Mouse (Mus musculus): ENCODE results near the gene Dscaml1. TPM values are rescaled to one million over a fixed set of nuclear protein-coding genes. Genes with fewer than 3 reads are reported as not detected.

Gene Dscaml1
- polyA plus RNA-seq, 1 experiment from 2014 or later: 0.86 TPM

DNA sequence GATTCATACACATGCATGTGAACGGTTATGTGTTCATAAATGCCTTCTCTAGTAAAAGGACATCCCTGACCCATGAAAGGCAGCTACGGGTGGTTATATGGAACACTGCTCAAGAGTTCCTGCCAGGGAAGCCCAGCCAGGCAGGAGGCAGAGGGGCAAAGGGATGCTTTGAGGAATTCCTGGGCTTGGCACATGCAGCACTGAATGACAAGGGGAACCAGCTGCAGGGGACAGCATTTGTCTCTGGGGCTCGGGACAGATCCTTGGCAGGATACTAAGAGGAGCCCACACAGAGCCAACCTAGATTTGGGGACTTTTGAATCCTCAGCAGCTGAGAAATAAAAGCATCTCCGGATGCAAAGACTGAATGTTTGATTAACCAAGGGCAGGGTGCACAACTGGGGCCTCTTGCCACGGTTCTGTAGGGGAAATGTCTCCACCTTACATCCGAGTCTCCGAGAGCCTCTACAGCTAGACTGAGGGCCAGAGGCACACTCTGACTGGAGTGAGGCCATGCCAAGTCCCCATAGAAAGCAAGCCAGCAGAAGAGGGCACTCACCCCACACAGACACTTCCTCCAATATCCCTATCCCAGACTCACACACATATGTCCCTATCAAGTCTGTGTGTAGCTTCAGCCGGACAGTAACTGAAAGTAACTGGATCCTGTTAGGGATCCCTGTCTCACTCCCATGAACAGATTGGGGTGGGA lies 251.7 kb downstream of the Dscaml1 start:
- Histone ChIP-seq H3K36me3 (ENCODE audit: control insufficient read depth, insufficient read depth, low read length) (no peaks in the 10 kb centered on the region), H3K27ac (replicated peaks; ENCODE audit: low read depth, low read length) (peak overlapping the region; percentile 85), H3K9me3 (ENCODE audit: control insufficient read depth, low read length) (no peaks in the 10 kb centered on the region), H3K27me3 (replicated peaks; ENCODE audit: control insufficient read depth, insufficient read depth, low read length) (no peaks in the 10 kb centered on the region), H3K4me1 (ENCODE audit: control insufficient read depth, insufficient read depth, low read length) (peaks cover 33% of the 10 kb centered on the region), H3K4me2 (ENCODE audit: low read depth, low read length) (peak overlapping the region; percentile 41; the same call in 1 of the 2 replicates), H3K4me3 (ENCODE audit: low read depth, low read length) (no peak overlapping the region), H3K9ac (ENCODE audit: low read depth, low read length) (no peak overlapping the region)
- WGBS: 53% methylated on average over 8 of the region's 8 CpGs
- ATAC-seq (ENCODE audit: low read depth): peak; percentile 9; the same call in 1 of the 2 replicates
- peak; percentile 57 for DNase-seq (ENCODE audit: low spot score)

DNA sequence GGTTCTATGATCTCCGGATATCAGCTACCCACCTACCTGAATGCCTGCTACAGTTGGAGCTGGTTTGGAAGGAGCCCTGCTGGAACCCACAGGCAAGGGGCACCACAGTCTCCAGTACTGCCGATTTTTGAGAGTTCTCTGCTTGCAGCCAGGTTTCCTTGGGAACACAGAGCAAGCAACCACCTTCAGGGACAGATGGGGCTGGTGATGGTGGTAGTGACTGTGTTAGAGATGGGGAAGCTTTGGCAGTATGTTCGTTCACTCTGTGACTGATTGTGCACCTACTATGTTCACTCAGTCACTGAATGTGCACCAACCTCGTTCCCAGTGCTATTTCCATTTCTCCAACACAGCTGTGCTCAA lies 252.2 kb downstream of the Dscaml1 start:
- H3K9ac ChIP-seq (ENCODE audit: low read depth, low read length): no peak overlapping the region
- peak overlapping the region; percentile 85 for H3K27ac ChIP-seq (replicated peaks; ENCODE audit: low read depth, low read length)
- no peaks in the 10 kb centered on the region for H3K9me3 ChIP-seq (ENCODE audit: control insufficient read depth, low read length)
- peaks cover 33% of the 10 kb centered on the region for H3K4me1 ChIP-seq (ENCODE audit: control insufficient read depth, insufficient read depth, low read length)
- DNase-seq (ENCODE audit: low spot score): no peak
- H3K4me3 ChIP-seq (ENCODE audit: low read depth, low read length): no peak overlapping the region
- WGBS: 69% methylated on average over 4 of the region's 4 CpGs
- H3K4me2 ChIP-seq (ENCODE audit: low read depth, low read length): no peak overlapping the region
- no peaks in the 10 kb centered on the region for H3K36me3 ChIP-seq (ENCODE audit: control insufficient read depth, insufficient read depth, low read length)
- no peaks in the 10 kb centered on the region for H3K27me3 ChIP-seq (replicated peaks; ENCODE audit: control insufficient read depth, insufficient read depth, low read length)
- ATAC-seq (ENCODE audit: low read depth): no peak

DNA sequence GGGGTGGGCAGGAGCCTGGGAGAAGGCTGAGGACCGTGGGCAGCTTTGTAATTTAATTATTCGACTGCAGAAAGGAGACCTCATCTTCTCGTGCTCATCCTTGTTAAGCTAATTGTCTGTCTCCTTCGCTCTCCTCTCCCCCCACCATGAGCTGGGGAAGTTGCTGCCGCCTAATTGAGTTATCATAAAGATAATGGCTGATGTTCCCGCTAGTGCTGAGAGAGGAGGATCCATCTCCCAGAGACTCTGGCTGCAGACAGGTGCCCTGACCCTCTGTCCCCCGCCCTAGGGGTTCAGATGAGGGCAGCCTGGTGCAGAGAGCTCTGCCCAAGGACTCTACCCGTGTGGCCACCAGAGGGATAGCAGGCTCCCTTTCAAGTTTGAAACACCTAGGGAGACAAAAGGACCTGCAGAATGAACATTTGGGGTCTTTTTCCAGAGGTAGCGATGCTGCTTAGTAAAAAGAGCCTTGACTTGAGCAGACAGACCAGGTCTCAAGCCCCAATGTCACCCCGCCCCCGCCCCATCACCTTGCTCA lies 256.1 kb downstream of the Dscaml1 start:
- Histone ChIP-seq H3K4me2 (ENCODE audit: low read depth, low read length) (no peak overlapping the region), H3K36me3 (ENCODE audit: control insufficient read depth, insufficient read depth, low read length) (no peaks in the 10 kb centered on the region), H3K9me3 (ENCODE audit: control insufficient read depth, low read length) (no peaks in the 10 kb centered on the region), H3K4me3 (ENCODE audit: low read depth, low read length) (no peak overlapping the region), H3K27ac (replicated peaks; ENCODE audit: low read depth, low read length) (no peak overlapping the region), H3K9ac (ENCODE audit: low read depth, low read length) (no peak overlapping the region), H3K27me3 (replicated peaks; ENCODE audit: control insufficient read depth, insufficient read depth, low read length) (no peaks in the 10 kb centered on the region), H3K4me1 (ENCODE audit: control insufficient read depth, insufficient read depth, low read length) (peaks cover 15% of the 10 kb centered on the region)
- WGBS: 62% methylated on average over 11 of the region's 11 CpGs
- DNase-seq (ENCODE audit: low spot score): no peak
- ATAC-seq (ENCODE audit: low read depth): no peak; the same call in 1 of the 2 replicates

DNA sequence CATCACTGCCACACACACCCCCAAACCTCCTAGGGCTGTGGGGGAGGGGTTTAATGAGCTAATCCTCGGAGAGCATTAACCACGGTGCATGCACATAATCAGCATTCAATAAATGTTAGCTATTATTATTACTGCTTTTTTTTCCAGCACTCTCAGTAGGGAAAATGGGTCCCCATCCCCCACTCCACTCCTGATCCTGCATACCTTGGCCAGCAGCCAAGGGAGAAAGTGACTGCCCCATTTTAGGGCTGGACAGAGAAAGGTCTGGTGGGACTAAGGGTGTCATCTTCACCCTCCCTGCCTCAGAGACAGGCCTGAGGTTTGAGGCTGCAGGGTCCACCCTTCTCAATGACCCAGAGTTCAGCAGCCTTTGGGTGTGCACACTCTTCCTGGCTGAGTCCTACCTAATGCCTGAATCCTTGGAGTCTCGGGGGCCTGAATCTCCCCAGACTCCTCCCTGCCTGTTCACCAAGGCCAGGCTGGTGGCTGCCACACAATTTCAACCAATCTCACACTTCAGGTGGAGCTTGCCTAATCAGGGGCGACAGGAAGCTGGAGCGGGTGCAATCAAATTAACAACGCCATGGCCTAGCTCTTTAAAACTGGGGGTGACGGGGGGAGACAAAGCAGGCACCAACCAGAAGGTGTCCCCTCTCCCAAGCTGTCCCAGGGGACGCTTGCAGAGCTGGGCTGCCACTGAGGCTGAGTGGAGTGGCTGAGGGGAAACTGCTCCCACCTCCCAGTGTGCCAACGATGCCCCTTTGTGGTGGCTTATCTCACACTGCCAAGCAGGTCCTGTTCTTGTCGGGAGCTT lies 267.2 kb downstream of the Dscaml1 start:
- 47% methylated on average over 10 of the region's 10 CpGs for WGBS
- no peaks in the 10 kb centered on the region for H3K9me3 ChIP-seq (ENCODE audit: control insufficient read depth, low read length)
- DNase-seq (ENCODE audit: low spot score) (peak; percentile 53), ATAC-seq (ENCODE audit: low read depth) (peak; percentile 44; the same call in 1 of the 2 replicates)
- H3K36me3 ChIP-seq (ENCODE audit: control insufficient read depth, insufficient read depth, low read length): no peaks in the 10 kb centered on the region
- H3K4me3 ChIP-seq (ENCODE audit: low read depth, low read length): no peak overlapping the region
- H3K27ac ChIP-seq (replicated peaks; ENCODE audit: low read depth, low read length): no peak overlapping the region
- H3K9ac ChIP-seq (ENCODE audit: low read depth, low read length): no peak overlapping the region
- no peaks in the 10 kb centered on the region for H3K27me3 ChIP-seq (replicated peaks; ENCODE audit: control insufficient read depth, insufficient read depth, low read length)
- H3K4me2 ChIP-seq (ENCODE audit: low read depth, low read length): no peak overlapping the region
- H3K4me1 ChIP-seq (ENCODE audit: control insufficient read depth, insufficient read depth, low read length): 0 out of 2 replicates have a peak, but pooled peaks cover 7% of the 10 kb centered on the region

DNA sequence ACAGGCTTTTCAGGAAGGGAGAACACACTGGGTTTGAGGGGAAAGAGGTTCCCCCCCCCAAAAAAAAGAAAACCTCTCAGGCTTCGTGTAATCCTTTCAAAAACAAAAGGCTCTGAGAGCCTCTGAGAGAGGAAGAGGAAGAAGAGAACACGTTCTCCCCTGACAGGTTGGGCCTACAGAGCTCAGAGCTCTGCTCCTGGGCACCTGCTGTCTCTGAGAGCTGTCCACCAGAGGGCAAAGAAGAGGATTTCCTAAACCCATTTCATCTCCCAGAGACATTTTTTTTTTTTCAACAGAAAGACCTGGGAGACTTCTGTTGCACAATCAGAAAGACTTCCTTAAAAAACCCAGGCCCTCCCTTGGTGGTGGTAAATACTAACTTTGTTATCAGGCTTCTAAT lies 267.8 kb downstream of the Dscaml1 start:
- Histone ChIP-seq H3K4me1 (ENCODE audit: control insufficient read depth, insufficient read depth, low read length) (0 out of 2 replicates have a peak, but pooled peaks cover 7% of the 10 kb centered on the region), H3K36me3 (ENCODE audit: control insufficient read depth, insufficient read depth, low read length) (no peaks in the 10 kb centered on the region), H3K9ac (ENCODE audit: low read depth, low read length) (no peak overlapping the region), H3K27ac (replicated peaks; ENCODE audit: low read depth, low read length) (no peak overlapping the region), H3K27me3 (replicated peaks; ENCODE audit: control insufficient read depth, insufficient read depth, low read length) (no peaks in the 10 kb centered on the region), H3K9me3 (ENCODE audit: control insufficient read depth, low read length) (no peaks in the 10 kb centered on the region), H3K4me2 (ENCODE audit: low read depth, low read length) (no peak overlapping the region), H3K4me3 (ENCODE audit: low read depth, low read length) (no peak overlapping the region)
- ATAC-seq (ENCODE audit: low read depth): no peak
- WGBS: 30% methylated on average over 2 of the region's 2 CpGs
- DNase-seq (ENCODE audit: low spot score): no peak

DNA sequence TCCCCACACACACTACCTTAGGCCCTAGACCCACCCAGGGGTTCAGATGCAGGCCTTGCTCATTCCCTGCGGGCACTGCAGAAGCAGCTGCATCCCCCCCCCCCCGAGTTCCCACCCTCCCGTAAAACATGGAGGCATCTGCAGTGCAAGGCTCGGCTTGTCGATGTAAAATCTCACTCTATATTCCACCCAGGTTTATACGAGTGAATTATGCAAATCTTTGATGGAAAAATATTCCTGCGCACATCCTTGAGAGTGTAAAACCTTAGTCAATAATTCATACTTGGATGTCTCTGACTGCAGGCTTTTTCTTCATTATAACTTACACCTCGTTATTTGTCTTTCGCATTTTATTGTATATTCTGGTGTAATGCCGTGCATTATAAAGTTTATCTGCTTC lies 272.7 kb downstream of the Dscaml1 start:
- 72% methylated on average over 10 of the region's 10 CpGs for WGBS
- Histone ChIP-seq H3K36me3 (ENCODE audit: control insufficient read depth, insufficient read depth, low read length) (no peaks in the 10 kb centered on the region), H3K4me1 (ENCODE audit: control insufficient read depth, insufficient read depth, low read length) (no peaks in the 10 kb centered on the region), H3K27ac (replicated peaks; ENCODE audit: low read depth, low read length) (no peak overlapping the region), H3K4me2 (ENCODE audit: low read depth, low read length) (no peak overlapping the region), H3K4me3 (ENCODE audit: low read depth, low read length) (no peak overlapping the region), H3K9ac (ENCODE audit: low read depth, low read length) (no peak overlapping the region), H3K27me3 (replicated peaks; ENCODE audit: control insufficient read depth, insufficient read depth, low read length) (no peaks in the 10 kb centered on the region), H3K9me3 (ENCODE audit: control insufficient read depth, low read length) (no peaks in the 10 kb centered on the region)
- DNase-seq (ENCODE audit: low spot score) (no peak), ATAC-seq (ENCODE audit: low read depth) (no peak)

DNA sequence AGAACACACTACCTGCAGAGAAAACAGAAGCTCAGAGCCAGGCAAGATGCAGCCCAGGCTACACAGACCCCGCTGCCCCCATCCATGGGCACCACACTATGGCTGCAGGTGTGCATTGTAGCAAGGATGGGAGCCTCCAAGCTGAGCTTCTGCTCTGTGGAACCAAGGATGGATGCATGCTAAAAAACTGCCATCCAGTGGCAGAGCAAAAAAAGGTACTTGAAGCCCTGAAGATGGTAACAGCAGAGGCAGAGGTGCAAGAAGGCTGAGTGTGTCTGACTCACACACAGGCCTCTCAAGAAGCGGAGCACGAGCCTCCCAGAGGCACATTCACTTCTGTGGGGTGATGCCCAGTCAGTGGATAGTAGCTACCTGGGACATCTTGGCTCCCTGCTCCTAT lies 276.8 kb downstream of the Dscaml1 start:
- WGBS: 93% methylated on average over 3 of the region's 3 CpGs
- no peak overlapping the region for H3K9ac ChIP-seq (ENCODE audit: low read depth, low read length)
- no peak for DNase-seq (ENCODE audit: low spot score)
- ATAC-seq (ENCODE audit: low read depth): no peak
- no peaks in the 10 kb centered on the region for H3K36me3 ChIP-seq (ENCODE audit: control insufficient read depth, insufficient read depth, low read length)
- no peaks in the 10 kb centered on the region for H3K27me3 ChIP-seq (replicated peaks; ENCODE audit: control insufficient read depth, insufficient read depth, low read length)
- no peak overlapping the region for H3K4me3 ChIP-seq (ENCODE audit: low read depth, low read length)
- no peaks in the 10 kb centered on the region for H3K4me1 ChIP-seq (ENCODE audit: control insufficient read depth, insufficient read depth, low read length)
- H3K9me3 ChIP-seq (ENCODE audit: control insufficient read depth, low read length): no peaks in the 10 kb centered on the region
- H3K4me2 ChIP-seq (ENCODE audit: low read depth, low read length): no peak overlapping the region
- H3K27ac ChIP-seq (replicated peaks; ENCODE audit: low read depth, low read length): no peak overlapping the region

DNA sequence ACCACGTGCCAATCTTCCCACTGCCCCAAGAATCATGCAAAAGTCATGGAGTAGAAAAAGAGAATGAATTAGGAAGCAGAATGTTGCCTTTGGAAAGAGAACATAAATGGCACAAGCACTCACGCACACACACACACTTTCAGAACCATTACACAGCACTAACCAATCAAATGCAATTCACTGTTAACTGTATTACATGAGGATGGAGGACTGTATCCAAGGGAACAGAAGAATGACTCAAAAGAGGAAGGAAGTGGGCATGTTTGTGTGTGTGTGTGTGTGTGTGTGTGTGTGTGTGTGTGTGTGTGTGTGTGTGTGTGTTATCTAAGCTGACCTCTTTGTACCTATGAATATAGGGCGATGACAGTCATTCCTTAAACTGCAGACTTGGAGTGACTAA lies 278.0 kb downstream of the Dscaml1 start:
- H3K9ac ChIP-seq (ENCODE audit: low read depth, low read length): no peak overlapping the region

More for the DNA sequence above, 278.0 kb downstream of the Dscaml1 start:
- H3K36me3 ChIP-seq (ENCODE audit: control insufficient read depth, insufficient read depth, low read length): no peaks in the 10 kb centered on the region
- ATAC-seq (ENCODE audit: low read depth) (no peak), DNase-seq (ENCODE audit: low spot score) (no peak)
- H3K27ac ChIP-seq (replicated peaks; ENCODE audit: low read depth, low read length): no peak overlapping the region
- no peak overlapping the region for H3K4me3 ChIP-seq (ENCODE audit: low read depth, low read length)
- no peaks in the 10 kb centered on the region for H3K9me3 ChIP-seq (ENCODE audit: control insufficient read depth, low read length)
- H3K4me1 ChIP-seq (ENCODE audit: control insufficient read depth, insufficient read depth, low read length): no peaks in the 10 kb centered on the region
- 75% methylated on average over 3 of the region's 3 CpGs for WGBS
- no peak overlapping the region for H3K4me2 ChIP-seq (ENCODE audit: low read depth, low read length)
- no peaks in the 10 kb centered on the region for H3K27me3 ChIP-seq (replicated peaks; ENCODE audit: control insufficient read depth, insufficient read depth, low read length)
